Mouse (Mus musculus) macrophage (primary cell): ENCODE measurements around the gene Ubtd2. TPM values are rescaled to one million over a fixed set of nuclear protein-coding genes. Genes with fewer than 3 reads are reported as not detected.

Source experiments
- H3K27ac ChIP-seq: fragments of 350-480 bp; formaldehyde crosslinking; 2 replicates; pipeline ENCODE4 v1.9.0; 2021
- H3K36me3 ChIP-seq: fragments of 350-480 bp; formaldehyde crosslinking; 2 replicates; pipeline ENCODE4 v1.9.0; 2021; ENCODE audit errors: inconsistent target
- H3K4me3 ChIP-seq: fragments of 350-480 bp; formaldehyde crosslinking; 2 replicates; pipeline ENCODE4 v1.9.0; 2021; ENCODE audit errors: inconsistent target
- H3K79me2 ChIP-seq: fragments of 350-480 bp; formaldehyde crosslinking; 2 replicates; pipeline ENCODE4 v1.9.0; 2021; ENCODE audit errors: inconsistent target
- WGBS: methylation state at CpG from one replicate; pipeline ENCODE4 v1.1.7; 2026; ENCODE audit warnings: inconsistent platforms; ENCODE audit not compliant: missing documents; 5-methylcytosine and 5-hydroxymethylcytosine counted together
- polyA plus RNA-seq: library from polyadenylated mRNA; stranded (reverse); fragments of 250-400 nt; gene quantifications from 3 replicates; pipeline ENCODE4 v1.2.4, GENCODE M21; 2018; ENCODE audit warnings: inconsistent platforms

Gene Ubtd2
- polyA plus RNA-seq, 1 experiment from 2014 or later, result 3.9 TPM

DNA sequence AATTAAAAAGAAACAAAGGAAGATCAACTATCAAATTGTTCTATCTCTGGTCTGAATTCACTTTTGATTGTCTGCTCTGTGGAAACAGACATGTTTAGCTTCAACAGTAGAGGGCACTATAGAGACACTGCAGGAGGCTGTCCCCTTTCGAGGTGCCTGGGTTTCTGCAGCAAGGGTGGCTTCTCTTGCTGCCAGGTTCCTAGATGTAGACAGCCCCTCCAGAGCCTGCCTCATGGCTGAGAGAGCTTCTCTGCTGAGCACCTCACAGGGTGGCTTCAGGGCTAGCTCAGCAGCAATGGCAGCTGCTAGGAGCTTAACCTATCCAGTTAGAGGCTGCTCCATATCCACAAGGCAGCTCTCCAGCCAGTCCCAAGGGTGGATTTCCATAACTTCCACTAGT, 5.0 kb upstream of the Ubtd2 start:
- Histone ChIP-seq H3K27ac (no peak overlapping the region), H3K4me3 (no peak overlapping the region), H3K36me3 (no peaks in the 10 kb centered on the region), H3K79me2 (no peaks in the 10 kb centered on the region)
- WGBS, result 0% methylated on average over 1 of the region's 1 CpGs

DNA sequence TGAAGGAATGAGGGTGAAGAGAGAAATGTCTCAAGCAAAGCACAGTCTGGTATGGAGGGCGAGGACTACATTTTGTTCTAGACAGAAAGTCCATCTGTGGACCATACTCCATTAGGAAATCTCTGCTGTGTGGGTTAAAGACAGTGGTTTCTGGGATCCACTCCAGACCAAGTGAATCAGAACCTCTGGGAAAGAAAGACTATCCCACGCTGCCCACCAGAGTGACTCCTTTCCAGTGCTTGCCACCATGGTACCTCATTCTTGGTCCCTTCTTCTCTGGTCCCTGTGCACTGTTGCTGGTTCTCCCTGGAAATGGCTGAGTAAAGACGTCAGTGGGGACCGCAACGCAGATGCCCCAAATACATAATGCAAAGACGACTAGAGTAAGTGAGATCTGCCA, 3.9 kb upstream of the Ubtd2 start:
- H3K36me3 ChIP-seq, result no peaks in the 10 kb centered on the region
- no peak overlapping the region for H3K27ac ChIP-seq
- no peaks in the 10 kb centered on the region for H3K79me2 ChIP-seq
- WGBS, result 94% methylated on average over 6 of the region's 6 CpGs
- H3K4me3 ChIP-seq, result no peak overlapping the region

DNA sequence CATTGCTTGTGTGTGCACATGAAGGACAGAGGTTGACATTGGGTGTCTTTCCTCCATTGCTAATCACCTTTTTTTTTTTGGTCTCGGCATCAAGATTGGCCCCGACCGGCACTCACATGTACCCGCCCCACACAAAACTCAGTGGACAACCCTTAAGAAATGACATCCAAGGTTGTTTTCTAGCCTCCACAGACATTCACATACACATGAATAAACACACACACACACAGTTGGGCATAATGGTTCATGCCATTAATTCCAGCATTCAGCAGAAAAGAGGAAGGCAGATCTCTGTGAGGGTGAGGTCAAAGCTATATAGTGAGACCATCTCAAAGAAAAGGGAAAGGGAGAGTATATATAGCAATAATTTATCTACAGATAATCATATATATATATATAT, 2.4 kb upstream of the Ubtd2 start:
- no peaks in the 10 kb centered on the region for H3K79me2 ChIP-seq
- 94% methylated on average over 4 of the region's 4 CpGs for WGBS
- no peaks in the 10 kb centered on the region for H3K36me3 ChIP-seq
- H3K27ac ChIP-seq, result no peak overlapping the region
- H3K4me3 ChIP-seq, result no peak overlapping the region

DNA sequence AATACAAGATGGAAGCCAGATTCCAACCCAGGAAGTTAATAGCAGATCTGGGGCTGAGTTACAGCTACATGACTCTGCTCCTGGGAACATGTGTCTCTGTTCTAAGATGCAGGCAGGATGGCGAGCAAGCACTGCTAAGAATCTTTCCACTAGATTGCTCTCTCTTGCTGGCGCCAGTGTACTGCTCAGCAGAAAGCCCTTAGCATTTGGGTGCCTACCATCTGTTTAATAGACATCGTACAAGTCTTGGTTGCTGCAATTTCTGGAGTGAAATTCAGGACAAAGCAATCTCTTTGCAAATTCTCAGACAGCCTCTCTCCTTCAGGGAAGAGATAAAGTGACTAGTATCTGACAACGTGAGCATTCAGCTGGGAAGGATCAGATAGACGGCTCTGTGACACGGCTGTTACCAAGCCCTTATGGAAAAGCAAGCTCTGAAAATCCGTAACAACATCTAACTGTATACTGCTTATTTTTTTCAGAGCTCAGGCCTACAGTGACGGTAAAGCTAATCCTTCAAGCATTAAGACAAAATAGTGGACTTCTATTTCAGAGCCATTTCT, 1.7 kb upstream of the Ubtd2 start:
- Histone ChIP-seq H3K36me3 (no peaks in the 10 kb centered on the region), H3K79me2 (no peaks in the 10 kb centered on the region), H3K27ac (no peak overlapping the region), H3K4me3 (no peak overlapping the region)
- 96% methylated on average over 8 of the region's 8 CpGs for WGBS

DNA sequence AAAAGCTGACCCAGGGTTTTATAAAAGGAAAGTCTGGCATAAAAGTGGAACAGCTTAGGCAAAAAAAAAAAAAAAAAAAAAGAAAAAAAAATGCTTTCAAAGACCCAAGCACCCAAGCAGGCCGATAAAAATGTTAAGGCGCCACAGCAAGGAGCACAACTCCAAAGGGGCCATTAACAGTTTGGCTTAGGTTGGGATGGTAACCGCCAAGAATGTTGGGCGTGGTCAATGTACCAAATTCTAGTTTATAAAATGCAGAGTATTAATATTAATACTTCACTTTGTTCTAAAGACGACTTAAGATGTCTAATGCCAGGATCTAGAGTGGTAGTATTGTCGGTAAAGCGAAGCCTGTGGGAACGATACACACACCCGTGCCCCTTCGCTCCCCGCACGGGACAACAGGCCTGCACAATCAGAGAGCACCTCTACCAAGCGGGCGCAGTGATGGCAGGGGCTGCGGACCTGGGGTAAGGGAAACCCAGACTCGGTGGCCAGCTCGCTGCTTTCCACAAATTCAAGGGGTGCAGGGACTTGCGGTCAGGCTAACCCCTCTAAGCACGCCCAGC, 855 bp upstream of the Ubtd2 start:
- 8% methylated on average over 19 of the region's 19 CpGs for WGBS
- H3K4me3 ChIP-seq, result peak overlapping the region; percentile 76

DNA sequence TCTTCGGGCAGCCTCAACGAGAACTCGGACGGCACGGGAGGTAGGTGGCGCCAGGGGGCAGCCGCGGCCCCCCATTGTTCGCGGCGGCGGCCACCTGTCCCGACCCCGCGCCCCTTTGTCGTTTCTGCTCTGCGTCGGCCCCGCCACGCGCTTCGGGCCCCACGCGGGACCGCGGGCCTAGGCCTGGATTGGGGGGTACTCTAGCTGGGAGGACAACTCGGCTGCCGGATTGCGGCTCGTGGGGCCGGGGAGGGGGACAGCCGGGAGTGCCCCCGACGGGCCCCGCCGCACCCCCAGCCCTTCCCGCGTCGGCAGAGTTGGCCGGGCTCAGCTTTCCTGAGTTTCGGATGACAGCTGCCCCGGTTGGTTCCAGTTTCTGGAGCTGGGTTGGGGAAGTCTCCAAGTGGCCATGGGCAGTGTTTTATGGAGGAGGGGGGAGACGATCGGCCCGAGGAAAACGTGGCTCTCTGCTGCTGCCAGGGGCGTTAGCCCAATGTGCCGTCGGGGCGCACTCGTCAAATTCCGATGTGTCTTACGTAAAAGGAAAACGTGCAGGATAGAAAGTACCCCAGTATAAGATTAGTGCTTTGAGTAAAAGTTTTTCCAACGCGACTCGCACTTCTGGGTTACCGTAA, 454 bp downstream of the Ubtd2 start:
- H3K4me3 ChIP-seq, result peak overlapping the region; percentile 34
- WGBS, result 2% methylated on average over 58 of the region's 58 CpGs
- H3K36me3 ChIP-seq, result no peaks in the 10 kb centered on the region
- no peaks in the 10 kb centered on the region for H3K79me2 ChIP-seq
- no peak overlapping the region for H3K27ac ChIP-seq

More for the DNA sequence above, 855 bp upstream of the Ubtd2 start:
- H3K36me3 ChIP-seq, result no peaks in the 10 kb centered on the region
- no peaks in the 10 kb centered on the region for H3K79me2 ChIP-seq
- no peak overlapping the region for H3K27ac ChIP-seq

DNA sequence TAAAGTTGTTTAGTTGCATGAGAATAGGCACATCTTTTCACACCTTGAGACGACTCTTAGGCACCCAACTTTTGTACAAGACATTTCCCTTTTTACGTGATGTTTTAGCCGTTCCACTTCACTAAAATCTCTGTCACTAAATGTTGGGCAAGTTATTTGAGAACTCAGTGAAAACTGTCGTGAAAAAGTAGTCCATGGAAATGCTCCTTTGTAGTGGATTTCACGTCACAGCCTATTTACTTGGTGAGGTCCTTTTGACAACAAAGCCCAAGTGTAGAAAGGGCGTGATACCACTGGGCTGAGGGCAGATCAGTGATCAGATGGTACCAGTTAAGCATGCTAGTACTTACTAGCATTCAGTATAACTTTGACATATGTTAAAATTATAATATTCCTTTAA, 1.2 kb downstream of the Ubtd2 start:
- WGBS, result 66% methylated on average over 6 of the region's 6 CpGs
- Histone ChIP-seq H3K27ac (no peak overlapping the region), H3K36me3 (no peaks in the 10 kb centered on the region), H3K79me2 (no peaks in the 10 kb centered on the region), H3K4me3 (no peak overlapping the region)

DNA sequence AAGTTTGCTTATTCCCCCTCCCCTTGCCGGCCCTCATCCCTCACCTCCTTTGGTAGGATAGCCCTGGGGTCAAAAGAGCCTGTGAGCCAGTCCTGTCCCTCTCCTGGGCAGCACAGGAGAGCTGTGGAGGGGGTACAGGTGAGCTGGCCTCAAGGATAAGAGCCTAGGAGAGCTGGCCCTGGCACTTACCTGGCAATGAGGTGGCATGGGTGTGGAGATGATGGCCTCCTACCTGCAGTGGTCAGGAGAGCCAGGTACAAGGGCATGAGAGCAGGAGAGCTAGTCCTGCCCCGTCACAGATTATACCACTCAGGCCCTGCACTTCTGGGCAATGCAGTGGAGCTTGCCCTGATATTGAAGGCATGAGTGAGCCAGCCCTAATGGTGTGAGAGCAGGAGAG, 9.1 kb downstream of the Ubtd2 start:
- Histone ChIP-seq H3K27ac (no peak overlapping the region), H3K79me2 (no peaks in the 10 kb centered on the region), H3K36me3 (no peaks in the 10 kb centered on the region), H3K4me3 (no peak overlapping the region)
- 88% methylated on average over 2 of the region's 2 CpGs for WGBS

DNA sequence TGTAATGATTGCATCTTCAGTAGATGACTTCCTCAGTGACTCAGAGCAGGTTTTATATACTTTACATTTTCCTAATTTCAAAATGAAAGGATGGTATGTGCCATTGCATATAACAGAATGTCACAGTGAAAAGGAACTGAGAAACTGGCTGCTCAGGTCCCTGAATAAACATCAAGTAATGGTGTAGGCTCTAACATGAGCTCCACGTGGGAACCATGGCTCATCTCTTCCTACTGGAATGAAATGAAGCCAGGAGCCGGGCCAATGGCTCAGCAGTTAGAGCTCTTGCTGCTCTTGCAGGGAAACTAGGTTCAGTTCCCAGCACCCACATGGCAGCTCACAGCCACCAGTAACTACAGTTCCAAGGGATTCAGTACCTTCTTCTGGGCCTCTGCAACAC, 16.8 kb downstream of the Ubtd2 start:
- Histone ChIP-seq H3K36me3 (no peaks in the 10 kb centered on the region), H3K79me2 (no peaks in the 10 kb centered on the region), H3K4me3 (no peak overlapping the region), H3K27ac (no peak overlapping the region)
- WGBS, result 75% methylated on average over 2 of the region's 2 CpGs

DNA sequence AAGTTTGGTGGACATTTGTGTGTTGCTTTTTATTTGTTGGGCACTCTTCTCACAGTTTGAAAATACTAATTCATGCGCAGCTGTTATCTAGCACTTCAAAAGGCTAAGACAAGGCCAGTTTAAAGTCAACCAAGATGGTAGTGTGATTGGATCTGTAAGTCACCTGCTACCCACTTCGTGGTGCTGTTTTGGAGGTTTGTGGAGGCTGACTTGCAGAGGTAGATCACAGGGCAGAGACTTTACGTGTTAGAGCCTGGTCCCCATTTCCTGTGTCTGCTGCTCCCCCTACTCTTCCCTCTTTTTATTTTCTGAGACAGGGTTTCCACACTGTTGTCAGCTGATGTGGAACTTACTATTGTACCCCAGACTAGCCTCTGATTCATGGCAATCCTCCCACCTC, 19.6 kb downstream of the Ubtd2 start:
- Histone ChIP-seq H3K27ac (no peak overlapping the region), H3K79me2 (no peaks in the 10 kb centered on the region), H3K4me3 (no peak overlapping the region), H3K36me3 (no peaks in the 10 kb centered on the region)
- 87% methylated on average over 3 of the region's 3 CpGs for WGBS

DNA sequence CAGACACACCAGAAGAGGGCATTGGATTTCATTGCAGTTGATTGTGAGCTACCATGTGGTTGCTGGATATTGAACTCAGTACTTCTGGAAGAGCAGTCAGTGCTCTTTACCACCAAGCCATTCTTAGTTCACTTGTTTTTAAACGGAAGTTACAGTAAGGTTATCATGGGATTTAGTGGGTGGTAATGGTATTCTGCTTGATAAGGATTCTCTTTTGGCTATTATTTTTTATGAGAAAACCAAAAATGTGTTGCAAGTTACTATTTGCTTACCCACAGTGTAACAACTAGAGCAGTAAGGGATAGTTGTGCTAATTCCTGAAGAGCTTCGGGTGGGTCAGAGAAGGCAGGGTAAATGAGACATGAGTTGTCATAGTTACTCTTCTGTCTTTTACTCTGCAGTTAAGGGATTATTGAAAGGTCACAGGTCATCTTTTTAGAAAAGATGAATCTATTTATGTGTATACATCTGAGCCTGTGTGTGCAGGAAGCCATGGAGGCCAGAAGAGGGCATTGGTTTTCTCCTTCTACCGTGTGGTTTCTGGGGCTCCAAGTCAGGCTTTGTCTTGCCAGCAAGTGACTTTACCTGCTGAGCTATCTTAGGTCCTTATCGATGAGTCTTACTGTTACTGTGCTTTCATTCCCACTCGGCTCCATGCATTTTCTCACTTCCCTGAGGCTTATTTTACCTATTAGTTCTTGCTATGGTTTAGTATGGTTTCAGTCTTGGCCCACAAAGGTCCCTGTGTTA, 20.5 kb downstream of the Ubtd2 start:
- no peaks in the 10 kb centered on the region for H3K36me3 ChIP-seq
- WGBS, result 97% methylated on average over 5 of the region's 5 CpGs
- H3K4me3 ChIP-seq, result no peak overlapping the region
- H3K27ac ChIP-seq, result no peak overlapping the region
- no peaks in the 10 kb centered on the region for H3K79me2 ChIP-seq

DNA sequence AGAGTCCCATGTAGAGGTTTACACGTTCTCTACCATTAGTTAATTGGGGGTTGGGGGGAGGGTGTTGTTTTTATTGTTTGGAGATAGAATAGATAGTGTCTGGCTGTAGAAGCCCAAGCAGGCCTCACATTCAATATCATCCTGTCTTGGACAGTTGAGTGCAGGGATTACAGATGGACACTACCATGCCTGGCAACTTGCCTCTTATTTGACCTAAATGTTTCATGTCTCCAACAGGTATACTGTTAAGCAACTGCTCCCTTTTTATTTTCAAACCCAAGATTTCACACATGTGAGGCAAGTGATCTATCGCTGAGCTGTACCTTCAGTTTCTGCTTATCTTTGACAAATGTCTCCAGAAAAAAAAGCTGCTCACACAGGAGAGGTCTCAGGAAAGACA, 26.4 kb downstream of the Ubtd2 start:
- H3K4me3 ChIP-seq, result no peak overlapping the region
- WGBS, result 94% methylated on average over 2 of the region's 2 CpGs
- no peak overlapping the region for H3K27ac ChIP-seq
- no peaks in the 10 kb centered on the region for H3K36me3 ChIP-seq
- H3K79me2 ChIP-seq, result no peaks in the 10 kb centered on the region

DNA sequence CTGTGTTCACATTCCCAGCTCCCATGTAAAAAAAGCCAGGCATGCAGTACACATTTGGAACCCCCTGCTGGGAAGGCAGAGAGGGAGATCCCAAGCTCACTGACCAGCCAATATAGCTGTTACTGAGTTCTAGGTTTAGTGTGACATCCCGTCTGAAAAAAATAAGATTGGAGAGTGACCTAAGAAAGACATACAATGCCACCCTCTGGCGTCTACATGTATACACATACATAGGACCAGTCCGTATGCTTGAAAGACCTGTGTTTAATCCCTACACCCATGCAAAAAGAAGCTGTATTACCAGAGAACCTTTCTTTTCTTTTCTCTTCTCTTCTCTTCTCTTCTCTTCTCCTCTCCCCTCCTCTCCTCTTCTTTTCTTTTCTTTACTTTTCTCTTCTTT, 30.1 kb downstream of the Ubtd2 start:
- Histone ChIP-seq H3K27ac (no peak overlapping the region), H3K4me3 (no peak overlapping the region), H3K79me2 (no peaks in the 10 kb centered on the region), H3K36me3 (no peaks in the 10 kb centered on the region)
- WGBS, result 61% methylated on average over 3 of the region's 3 CpGs

DNA sequence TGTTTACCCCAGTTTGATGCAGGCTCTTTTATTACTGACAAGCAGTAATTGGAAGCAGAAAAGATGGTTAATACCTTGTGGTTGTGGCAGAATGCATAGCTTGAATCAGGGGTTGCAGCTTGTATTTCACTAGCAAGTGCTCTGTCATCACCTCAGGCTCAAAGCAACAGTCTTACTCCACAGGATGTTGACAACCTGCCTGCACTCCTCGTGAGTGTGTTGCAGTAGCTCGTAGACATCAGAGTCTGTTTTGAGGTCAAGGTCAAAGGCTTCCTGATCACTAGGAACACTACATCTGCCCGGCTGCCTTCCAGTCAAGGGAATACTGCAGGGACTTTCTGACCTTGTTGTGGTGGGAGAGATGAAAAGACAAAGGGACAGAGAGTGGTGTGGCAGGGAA, 31.5 kb downstream of the Ubtd2 start:
- Histone ChIP-seq H3K36me3 (no peaks in the 10 kb centered on the region), H3K79me2 (no peaks in the 10 kb centered on the region), H3K4me3 (no peak overlapping the region), H3K27ac (no peak overlapping the region)
- WGBS, result 74% methylated on average over 3 of the region's 3 CpGs

DNA sequence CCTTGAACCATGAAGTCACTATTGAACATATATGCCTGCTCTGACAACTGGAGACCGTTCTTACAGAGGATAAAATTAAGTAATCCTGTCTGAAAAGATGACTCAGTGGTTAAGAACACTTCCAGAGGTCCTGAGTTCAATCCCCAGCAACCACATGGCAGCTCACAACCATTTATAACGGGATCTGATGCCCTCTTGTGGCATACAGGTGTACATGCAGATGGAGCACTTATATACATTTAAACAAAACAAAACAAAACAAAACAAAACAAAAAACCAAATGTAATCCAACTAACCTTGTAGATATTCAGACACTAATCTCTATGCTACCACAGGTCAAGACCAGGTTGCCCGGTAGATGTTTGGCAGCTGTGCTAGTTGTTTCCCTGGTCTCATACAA, 32.3 kb downstream of the Ubtd2 start:
- Histone ChIP-seq H3K27ac (no peak overlapping the region), H3K36me3 (no peaks in the 10 kb centered on the region), H3K4me3 (no peak overlapping the region), H3K79me2 (no peaks in the 10 kb centered on the region)
- WGBS, result 85% methylated on average over 3 of the region's 3 CpGs
